7 mouse cellular contexts compared by ENCODE assay signal in the genomic region with DNA sequence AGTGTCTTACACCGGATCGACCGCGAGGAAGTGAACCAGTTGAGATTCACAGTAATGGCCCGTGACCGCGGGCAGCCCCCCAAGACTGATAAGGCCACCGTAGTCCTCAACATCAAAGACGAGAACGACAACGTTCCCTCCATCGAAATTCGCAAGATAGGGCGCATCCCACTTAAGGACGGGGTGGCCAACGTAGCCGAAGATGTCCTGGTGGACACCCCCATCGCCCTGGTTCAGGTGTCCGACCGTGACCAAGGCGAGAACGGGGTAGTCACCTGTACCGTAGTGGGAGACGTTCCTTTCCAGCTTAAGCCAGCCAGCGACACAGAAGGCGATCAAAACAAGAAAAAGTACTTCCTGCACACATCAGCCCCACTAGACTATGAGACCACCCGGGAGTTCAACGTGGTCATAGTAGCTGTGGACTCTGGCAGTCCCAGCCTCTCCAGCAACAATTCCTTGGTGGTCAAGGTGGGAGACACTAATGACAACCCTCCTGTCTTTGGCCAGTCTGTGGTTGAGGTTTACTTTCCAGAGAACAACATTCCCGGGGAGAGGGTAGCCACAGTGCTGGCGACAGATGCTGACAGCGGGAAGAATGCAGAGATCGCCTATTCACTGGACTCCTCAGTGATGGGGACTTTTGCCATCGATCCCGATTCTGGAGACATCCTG. TPM values are rescaled to one million over a fixed set of nuclear protein-coding genes. Genes with fewer than 3 reads are reported as not detected.
A peak's percentile ranks its signal among the peaks of the same experiment; 100 is the strongest.
DNase-seq lines count a peak whose midpoint lies in the region; ATAC-seq and TF ChIP-seq lines count a peak whose summit lies in the region.

No protein-coding gene starts in this region.

- intact Hi-C loops in left cerebral cortex, adult 2 months (cut with DNase I), result no loop called here
- intact Hi-C loops in left cerebral cortex, postnatal 14 days (cut with DNase I), result no loop called here

- no peak for TF ChIP-seq CTCF in left cerebral cortex, adult 2 months (IDR thresholded peaks at IDR 0.05)
- no peak for TF ChIP-seq CTCF in brain, embryonic 14.5 days (IDR thresholded peaks at IDR 0.05; ENCODE audit: borderline replicate concordance, extremely low read depth, insufficient read depth, insufficient read length)

- peak overlapping the region; percentile 96 for H3K4me2 ChIP-seq in forebrain, embryonic 15.5 days (replicated peaks)
- H3K4me2 ChIP-seq in limb, embryonic 15.5 days, result peak overlapping the region; percentile 94

- H3K9ac ChIP-seq in forebrain, embryonic 15.5 days (replicated peaks), result peak overlapping the region; percentile 77
- no peak overlapping the region for H3K9ac ChIP-seq in limb, embryonic 15.5 days

- peaks cover 28% of the 10 kb centered on the region for H3K4me1 ChIP-seq in forebrain, embryonic 15.5 days
- H3K4me1 ChIP-seq in limb, embryonic 15.5 days, result peaks cover 32% of the 10 kb centered on the region

- no peak for TF ChIP-seq POLR2A in brain, embryonic 14.5 days (IDR thresholded peaks at IDR 0.05; ENCODE audit: borderline replicate concordance, extremely low read depth, insufficient read depth, insufficient read length, poor library complexity, severe bottlenecking)

- peak overlapping the region; percentile 89 for H3K27ac ChIP-seq in left cerebral cortex, adult 2 months
- no peak overlapping the region for H3K27ac ChIP-seq in forebrain, embryonic 15.5 days (replicated peaks)
- H3K27ac ChIP-seq in limb, embryonic 15.5 days, result no peak overlapping the region

- H3K4me3 ChIP-seq in left cerebral cortex, adult 2 months, result peak overlapping the region; percentile 86
- H3K4me3 ChIP-seq in forebrain, embryonic 15.5 days, result peak overlapping the region; percentile 77
- H3K4me3 ChIP-seq in limb, embryonic 15.5 days, result peak overlapping the region; percentile 66

- peak; percentile 19 to 20 for DNase-seq in left cerebral cortex, adult 2 months (ENCODE audit: extremely low spot score in 1 of 2, low spot score in 2 of 2)
- DNase-seq in left cerebral cortex, postnatal 14 days (ENCODE audit: low spot score in 2 of 2), result no peak
- peak; percentile 35 for DNase-seq in brain, embryonic 14.5 days (ENCODE audit: low read depth)
- peak; percentile 34 for DNase-seq in retina, postnatal 1 day

- WGBS in forebrain, embryonic 15.5 days, result 8% methylated on average over 34 of the region's 34 CpGs
- WGBS in limb, embryonic 15.5 days, result 8% methylated on average over 34 of the region's 34 CpGs

- H3K9me3 ChIP-seq in forebrain, embryonic 15.5 days, result no peaks in the 10 kb centered on the region
- no peaks in the 10 kb centered on the region for H3K9me3 ChIP-seq in limb, embryonic 15.5 days

- H3K36me3 ChIP-seq in forebrain, embryonic 15.5 days, result no peaks in the 10 kb centered on the region
- H3K36me3 ChIP-seq in limb, embryonic 15.5 days, result no peaks in the 10 kb centered on the region

- no peaks in the 10 kb centered on the region for H3K27me3 ChIP-seq in forebrain, embryonic 15.5 days
- peaks cover 10% of the 10 kb centered on the region; the same call in 1 of the 2 replicates for H3K27me3 ChIP-seq in limb, embryonic 15.5 days

- no peak for ATAC-seq in forebrain, embryonic 15.5 days (replicated peaks)
- ATAC-seq in limb, embryonic 15.5 days (ENCODE audit: insufficient number of reproducible peaks, low FRiP score, low TSS enrichment, low read depth), result no peak
- no peak for ATAC-seq in erythroid progenitor cell, adult 5-6 weeks (replicated peaks; ENCODE audit: low FRiP score, poor library complexity, severe bottlenecking)

RNA-seq across cellular contexts. Expression of gene Pcdh7, which starts 2.6 kb away (rescaled TPM):
- 100 to 1,000 TPM; 169 to 170 TPM for total RNA-seq in left cerebral cortex, adult 2 months (2021)
- total RNA-seq in left cerebral cortex, postnatal 14 days (2021), result 100 to 1,000 TPM; 143 to 159 TPM
- 10.0 and 25.8 TPM in 2 replicates for polyA plus RNA-seq in brain, embryonic 14.5 days (2012; rRNA removed)
- 10.7 and 13.3 TPM in 2 replicates for polyA plus RNA-seq in forebrain, embryonic 15.5 days (2015; fragmentation: Nextera tagmentation; extraction: Ambion mirVana)
- polyA plus RNA-seq in limb, embryonic 15.5 days (2015; fragmentation: Nextera tagmentation; extraction: Ambion mirVana), result 7.0 and 8.9 TPM in 2 replicates
- total RNA-seq in erythroid progenitor cell, adult 5-6 weeks (2015; ENCODE audit: low replicate concordance), result not detected in 2 replicates
- 1.8 TPM in 1 of 2 replicates, not detected in the other for total RNA-seq in erythroid progenitor cell, adult 5-6 weeks (2017; ENCODE audit: low replicate concordance)

Comparison
In these comparisons a context has a peak if more than half of its experiments do, and no peak if none do; other contexts are left out.
1. DNase-seq: peak in left cerebral cortex, adult 2 months (2 of 2), brain, embryonic 14.5 days (single experiment) and retina, postnatal 1 day (single experiment); none in left cerebral cortex, postnatal 14 days (0 of 2).
2. RNA of gene Pcdh7, which starts 2.6 kb away (total RNA-seq): 169 to 170 TPM in left cerebral cortex, adult 2 months and 143 to 159 TPM in left cerebral cortex, postnatal 14 days; 1.8 TPM in erythroid progenitor cell, adult 5-6 weeks; every median in the first group is over 10 times any median in the second.
3. Peak in every context shown above with its lines, with median percentiles within 50 percentile points of each other: H3K4me3 ChIP-seq.